11 mouse cellular contexts compared by ENCODE assay signal in the genomic region with DNA sequence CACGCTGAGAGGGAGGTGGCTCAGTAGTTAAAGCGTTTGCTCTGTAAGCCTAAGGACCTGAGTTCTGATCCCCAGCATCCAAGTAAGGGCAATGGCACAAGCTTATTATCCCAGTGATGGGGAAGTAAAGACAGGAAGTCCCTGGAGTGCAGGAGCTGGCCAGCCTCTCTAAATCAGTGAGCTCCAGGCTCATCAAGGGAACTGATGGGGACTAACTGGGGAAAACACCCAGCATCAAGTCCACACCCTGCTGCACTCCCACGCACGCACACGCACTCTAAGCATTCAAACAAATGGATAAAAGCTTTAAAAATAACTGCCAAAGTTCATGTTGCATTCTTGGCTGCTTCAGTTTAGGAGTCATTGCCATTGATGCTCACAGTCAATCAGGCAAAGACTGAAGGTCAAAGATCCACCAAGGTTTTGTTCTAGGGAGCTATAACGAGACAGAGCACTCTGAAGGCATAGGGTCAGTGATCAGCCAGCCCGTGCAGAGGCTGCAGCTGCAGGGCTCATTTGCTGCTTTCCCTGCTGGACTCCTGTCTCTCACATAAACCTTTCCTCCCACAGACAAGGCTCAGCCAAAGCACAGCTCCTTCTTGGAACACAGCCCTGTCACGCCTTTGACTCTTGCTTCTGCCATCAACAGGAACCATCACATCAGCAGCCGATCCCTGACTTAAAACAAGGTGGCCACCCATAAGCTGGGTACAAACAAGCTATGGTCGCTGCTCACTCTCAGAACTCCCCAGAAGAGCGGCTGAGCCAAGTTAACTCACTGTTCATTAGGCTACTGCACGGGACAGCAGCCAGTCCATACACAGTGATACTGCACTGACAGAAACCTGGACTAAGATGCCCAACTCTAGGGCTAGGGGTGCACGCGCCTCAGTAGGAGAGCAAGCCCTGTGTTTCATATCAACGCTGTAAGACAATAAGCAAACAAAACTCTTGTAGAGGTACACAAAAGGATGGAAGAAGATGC.
A peak's percentile ranks its signal among the peaks of the same experiment; 100 is the strongest.
DNase-seq lines count a peak whose midpoint lies in the region; ATAC-seq lines count a peak whose summit lies in the region.
"Had no signal": no experiment of that assay in that cellular context is flagged by ENCODE, and none has a peak within 500 bp of the region (broad histone marks: within the 10 kb centered on the region; RNA-seq: fewer than 3 reads in every experiment).

No protein-coding gene starts in this region.

- H3K27ac ChIP-seq in forebrain, embryonic 12.5 days: no peak overlapping the region
- H3K27ac ChIP-seq: intestine, embryonic 15.5 days; liver, embryonic 13.5 days had no signal

- no peaks in the 10 kb centered on the region for H3K27me3 ChIP-seq in forebrain, embryonic 12.5 days
- H3K27me3 ChIP-seq: intestine, embryonic 15.5 days; liver, embryonic 13.5 days had no signal

- H3K9ac ChIP-seq in forebrain, embryonic 12.5 days: no peak overlapping the region
- H3K9ac ChIP-seq: intestine, embryonic 15.5 days; liver, embryonic 13.5 days had no signal

- 73% methylated on average over 15 of the region's 15 CpGs for WGBS in forebrain, embryonic 12.5 days

- H3K4me3 ChIP-seq in forebrain, embryonic 12.5 days (replicated peaks): no peak overlapping the region
- H3K4me3 ChIP-seq: intestine, embryonic 15.5 days; liver, embryonic 13.5 days had no signal

- no peak for ATAC-seq in forebrain, embryonic 12.5 days (ENCODE audit: low FRiP score)
- ATAC-seq: intestine, embryonic 15.5 days had no signal

- no peaks in the 10 kb centered on the region for H3K9me3 ChIP-seq in forebrain, embryonic 12.5 days
- H3K9me3 ChIP-seq: intestine, embryonic 15.5 days; liver, embryonic 13.5 days had no signal

- DNase-seq in embryo, embryonic 10 days (ENCODE audit: low spot score): peak; percentile 8
- no peak for DNase-seq in embryo, embryonic 11 days
- DNase-seq in retina, embryonic 14.5 days (ENCODE audit: low spot score): peak; percentile 16
- DNase-seq in retina, postnatal 1 day: no peak
- peak; percentile 38 for DNase-seq in kidney, postnatal 14 days
- DNase-seq in testis, postnatal 14 days (ENCODE audit: low spot score): peak; percentile 63
- DNase-seq in natural killer cell, adult 2 months (ENCODE audit: low spot score in 2 of 2): no peak
- DNase-seq: B cell, adult 2 months; liver, embryonic 13.5 days had no signal

- H3K4me2 ChIP-seq in forebrain, embryonic 12.5 days: no peak overlapping the region
- H3K4me2 ChIP-seq: intestine, embryonic 15.5 days; liver, embryonic 13.5 days had no signal

- H3K4me1 ChIP-seq in forebrain, embryonic 12.5 days: peaks cover 7% of the 10 kb centered on the region; the same call in 1 of the 2 replicates

- H3K36me3 ChIP-seq in forebrain, embryonic 12.5 days (replicated peaks): no peaks in the 10 kb centered on the region
- H3K36me3 ChIP-seq: intestine, embryonic 15.5 days had no signal

Comparison
In these comparisons a context has a peak if more than half of its experiments do, and no peak if none do; other contexts are left out.
1. DNase-seq: peak in embryo, embryonic 10 days (single experiment), retina, embryonic 14.5 days (single experiment), kidney, postnatal 14 days (single experiment) and testis, postnatal 14 days (single experiment); none in embryo, embryonic 11 days (single experiment), retina, postnatal 1 day (single experiment) and natural killer cell, adult 2 months (0 of 2).